Mouse (Mus musculus): Measurements from ENCODE around the gene Pinlyp.

- TF ChIP-seq CTCF (IDR thresholded peaks at IDR 0.05; ENCODE audit: low read depth, low read length) (no peak), POLR2A (IDR thresholded peaks at IDR 0.05; ENCODE audit: borderline replicate concordance, low read depth, low read length) (no peak)
These were observed 40.9 kb upstream of the Pinlyp start for GRCm38 (mm10) chr7:24586828-24587227.
